Mouse (Mus musculus): Measurements from ENCODE around the gene Caprin2. TPM values are rescaled to one million over a fixed set of nuclear protein-coding genes. Genes with fewer than 3 reads are reported as not detected.
"Not testable (repeated sequence)": the region's sequence is repeated elsewhere in the genome, so short reads cannot be mapped to it uniquely, and the experiment has no call there.

Gene Caprin2
- polyA plus RNA-seq, 1 experiment from 2014 or later, result 15.8 TPM

DNA sequence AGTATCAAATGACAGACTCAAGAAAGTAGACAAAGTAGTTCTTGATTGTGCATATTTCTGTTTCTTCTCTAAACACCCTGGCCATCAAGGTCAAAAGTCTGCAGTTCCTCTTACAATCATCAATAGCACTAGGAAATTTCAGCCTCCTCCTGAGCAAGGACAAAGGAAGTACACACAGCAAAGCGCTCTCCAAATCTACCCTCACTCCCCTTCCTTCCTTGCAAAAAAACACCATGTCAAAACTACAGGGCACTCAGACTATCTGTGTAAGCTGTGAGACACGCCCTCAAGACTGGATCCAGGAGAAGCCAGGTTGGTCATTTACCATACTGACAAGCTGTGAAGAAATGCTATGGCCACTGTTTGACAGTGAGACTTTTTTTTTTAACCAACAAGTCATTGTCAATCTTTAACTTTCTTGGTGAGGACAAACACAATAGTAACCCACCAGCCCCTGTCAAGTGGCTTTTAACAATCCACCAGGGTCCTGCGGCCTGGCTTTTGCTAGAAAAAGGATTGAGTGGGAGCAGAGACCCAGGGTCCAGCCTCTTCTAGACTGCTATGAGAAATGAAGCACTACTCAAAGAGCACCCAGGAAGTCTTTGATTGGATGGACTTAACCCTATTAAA, 39.0 kb upstream of the Caprin2 start:
- Histone ChIP-seq H3K27me3 (ENCODE audit: control insufficient read depth, insufficient read depth, low read length) (no peaks in the 10 kb centered on the region), H3K4me1 (replicated peaks; ENCODE audit: control insufficient read depth, insufficient read depth, low read length) (no peaks in the 10 kb centered on the region), H3K9ac (ENCODE audit: low read length) (no peak overlapping the region), H3K4me2 (ENCODE audit: low read depth, low read length, severe bottlenecking) (no peak overlapping the region), H3K9me3 (ENCODE audit: control insufficient read depth, low read length) (no peaks in the 10 kb centered on the region), H3K4me3 (ENCODE audit: low read depth, low read length) (no peak overlapping the region), H3K36me3 (ENCODE audit: control insufficient read depth, insufficient read depth, low read length) (peaks cover 10% of the 10 kb centered on the region), H3K27ac (ENCODE audit: low read depth, low read length) (no peak overlapping the region)
- no peak for DNase-seq (ENCODE audit: low spot score)
- ATAC-seq (replicated peaks; ENCODE audit: low FRiP score), result no peak
- 73% methylated on average over 3 of the region's 3 CpGs for WGBS

DNA sequence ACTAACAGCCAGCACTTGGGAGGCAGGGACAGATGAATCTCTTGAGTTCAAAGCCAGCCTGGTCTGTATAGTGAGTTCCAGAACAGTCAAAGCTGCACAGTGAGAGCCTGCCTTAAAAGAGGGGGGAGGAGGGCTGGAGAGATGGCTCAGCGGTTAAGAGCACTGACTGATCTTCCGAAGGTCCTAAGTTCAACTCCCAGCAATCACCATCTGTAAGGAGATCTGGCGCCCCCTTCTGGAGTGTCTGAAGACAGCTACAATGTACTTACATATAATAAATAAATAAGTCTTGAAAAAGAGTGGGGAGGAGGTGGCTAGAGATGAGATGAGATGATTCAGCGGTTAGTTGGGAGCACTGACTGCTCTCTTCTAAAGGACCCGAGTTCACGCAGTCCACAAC, 35.2 kb upstream of the Caprin2 start:
- H3K36me3 ChIP-seq (ENCODE audit: control insufficient read depth, insufficient read depth, low read length), result peaks cover 25% of the 10 kb centered on the region
- H3K9ac ChIP-seq (ENCODE audit: low read length), result no peak overlapping the region
- no peaks in the 10 kb centered on the region for H3K4me1 ChIP-seq (replicated peaks; ENCODE audit: control insufficient read depth, insufficient read depth, low read length)
- no peaks in the 10 kb centered on the region for H3K9me3 ChIP-seq (ENCODE audit: control insufficient read depth, low read length)
- H3K4me2 ChIP-seq (ENCODE audit: low read depth, low read length, severe bottlenecking), result no peak overlapping the region
- no peaks in the 10 kb centered on the region for H3K27me3 ChIP-seq (ENCODE audit: control insufficient read depth, insufficient read depth, low read length)
- H3K4me3 ChIP-seq (ENCODE audit: low read depth, low read length), result no peak overlapping the region
- ATAC-seq (replicated peaks; ENCODE audit: low FRiP score) (no peak), DNase-seq (ENCODE audit: low spot score) (peak; percentile 73)
- 85% methylated on average over 6 of the region's 6 CpGs for WGBS
- no peak overlapping the region for H3K27ac ChIP-seq (ENCODE audit: low read depth, low read length)

DNA sequence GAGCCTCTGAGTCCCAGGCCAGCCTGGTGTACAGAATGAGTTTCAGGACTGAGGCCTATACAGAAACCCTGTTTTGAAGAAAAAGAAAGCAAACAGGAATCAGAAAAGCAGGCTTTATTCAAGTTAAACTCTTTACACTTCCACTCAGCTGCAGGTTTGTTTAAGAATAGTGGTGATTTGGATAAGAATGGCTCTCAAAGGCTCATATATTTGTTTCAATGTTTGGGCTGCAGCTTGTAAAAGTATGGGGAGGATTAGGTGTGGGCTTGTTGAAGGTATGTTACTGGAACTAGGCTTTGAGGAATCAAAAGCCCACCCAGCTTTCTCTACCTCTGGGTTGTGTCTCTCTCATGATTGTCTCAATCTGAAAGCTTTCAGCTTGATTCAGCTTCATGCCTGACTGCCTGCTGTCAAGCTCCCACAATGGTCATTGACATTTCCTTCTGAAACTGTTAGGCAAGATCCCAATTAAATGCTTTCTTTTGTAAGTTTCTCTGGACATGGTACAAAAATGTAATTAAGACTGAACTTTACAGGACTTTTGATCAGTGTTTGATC, 22.9 kb upstream of the Caprin2 start:
- Histone ChIP-seq H3K9ac (ENCODE audit: low read length) (no peak overlapping the region), H3K4me2 (ENCODE audit: low read depth, low read length, severe bottlenecking) (no peak overlapping the region), H3K4me1 (replicated peaks; ENCODE audit: control insufficient read depth, insufficient read depth, low read length) (peaks cover 2% of the 10 kb centered on the region; the same call in 1 of the 2 replicates), H3K27me3 (ENCODE audit: control insufficient read depth, insufficient read depth, low read length) (no peaks in the 10 kb centered on the region), H3K4me3 (ENCODE audit: low read depth, low read length) (no peak overlapping the region), H3K9me3 (ENCODE audit: control insufficient read depth, low read length) (no peaks in the 10 kb centered on the region), H3K36me3 (ENCODE audit: control insufficient read depth, insufficient read depth, low read length) (no peaks in the 10 kb centered on the region; the same call in 1 of the 2 replicates), H3K27ac (ENCODE audit: low read depth, low read length) (peak overlapping the region; percentile 43)
- ATAC-seq (replicated peaks; ENCODE audit: low FRiP score) (peak; percentile 50), DNase-seq (ENCODE audit: low spot score) (no peak)

DNA sequence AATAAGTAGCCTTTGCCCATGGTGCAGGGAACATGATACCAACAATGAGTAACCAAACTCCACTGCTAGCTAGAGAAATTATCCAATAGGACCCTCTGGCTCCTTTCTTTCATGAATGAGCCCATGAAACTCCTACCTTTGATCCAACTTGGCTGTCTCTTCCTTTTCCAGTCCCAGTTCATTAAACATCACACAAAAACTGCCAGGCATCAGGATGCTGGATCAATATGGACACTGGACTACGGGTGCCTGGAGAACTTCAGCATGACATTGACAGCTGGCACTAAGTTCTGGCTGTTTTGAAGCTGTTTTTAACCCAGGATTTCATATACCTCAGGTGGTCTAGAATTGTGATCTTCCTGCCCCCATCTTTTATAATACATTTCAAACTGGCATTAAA, 21.6 kb upstream of the Caprin2 start:
- H3K4me3 ChIP-seq (ENCODE audit: low read depth, low read length), result no peak overlapping the region
- H3K27ac ChIP-seq (ENCODE audit: low read depth, low read length), result no peak overlapping the region
- H3K36me3 ChIP-seq (ENCODE audit: control insufficient read depth, insufficient read depth, low read length), result no peaks in the 10 kb centered on the region; the same call in 1 of the 2 replicates
- H3K4me1 ChIP-seq (replicated peaks; ENCODE audit: control insufficient read depth, insufficient read depth, low read length), result peaks cover 2% of the 10 kb centered on the region; the same call in 1 of the 2 replicates
- no peaks in the 10 kb centered on the region for H3K27me3 ChIP-seq (ENCODE audit: control insufficient read depth, insufficient read depth, low read length)
- no peak for DNase-seq (ENCODE audit: low spot score)
- no peak for ATAC-seq (replicated peaks; ENCODE audit: low FRiP score)
- H3K9ac ChIP-seq (ENCODE audit: low read length), result no peak overlapping the region
- WGBS, result 86% methylated on average over 1 of the region's 1 CpGs
- H3K9me3 ChIP-seq (ENCODE audit: control insufficient read depth, low read length), result no peaks in the 10 kb centered on the region
- H3K4me2 ChIP-seq (ENCODE audit: low read depth, low read length, severe bottlenecking), result no peak overlapping the region

DNA sequence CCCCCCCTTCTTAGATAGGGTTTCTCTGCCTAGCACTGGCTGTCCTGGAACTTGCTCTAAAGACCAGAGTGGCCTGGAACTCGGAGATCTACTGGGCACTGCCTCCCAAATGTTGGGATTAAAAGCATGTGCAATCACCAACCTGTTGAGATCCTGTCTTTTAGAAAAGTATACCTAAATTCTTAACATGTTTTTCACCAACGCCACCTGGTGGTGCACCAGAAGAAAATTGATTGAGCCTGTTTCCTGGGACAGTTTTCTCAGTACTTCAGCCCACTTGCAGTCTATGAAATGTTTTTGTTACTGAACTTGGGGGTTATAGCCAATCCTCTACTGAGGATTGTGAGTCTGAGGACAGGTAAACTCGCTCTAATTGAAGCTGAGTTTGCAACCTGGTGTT, 20.8 kb upstream of the Caprin2 start:
- Histone ChIP-seq H3K36me3 (ENCODE audit: control insufficient read depth, insufficient read depth, low read length) (no peaks in the 10 kb centered on the region; the same call in 1 of the 2 replicates), H3K4me1 (replicated peaks; ENCODE audit: control insufficient read depth, insufficient read depth, low read length) (peaks cover 2% of the 10 kb centered on the region; the same call in 1 of the 2 replicates), H3K9ac (ENCODE audit: low read length) (no peak overlapping the region), H3K4me3 (ENCODE audit: low read depth, low read length) (no peak overlapping the region), H3K27me3 (ENCODE audit: control insufficient read depth, insufficient read depth, low read length) (no peaks in the 10 kb centered on the region), H3K27ac (ENCODE audit: low read depth, low read length) (no peak overlapping the region), H3K9me3 (ENCODE audit: control insufficient read depth, low read length) (no peaks in the 10 kb centered on the region), H3K4me2 (ENCODE audit: low read depth, low read length, severe bottlenecking) (no peak overlapping the region)
- WGBS, result 25% methylated on average over 3 of the region's 3 CpGs
- DNase-seq (ENCODE audit: low spot score), result peak; percentile 59
- ATAC-seq (replicated peaks; ENCODE audit: low FRiP score), result no peak

DNA sequence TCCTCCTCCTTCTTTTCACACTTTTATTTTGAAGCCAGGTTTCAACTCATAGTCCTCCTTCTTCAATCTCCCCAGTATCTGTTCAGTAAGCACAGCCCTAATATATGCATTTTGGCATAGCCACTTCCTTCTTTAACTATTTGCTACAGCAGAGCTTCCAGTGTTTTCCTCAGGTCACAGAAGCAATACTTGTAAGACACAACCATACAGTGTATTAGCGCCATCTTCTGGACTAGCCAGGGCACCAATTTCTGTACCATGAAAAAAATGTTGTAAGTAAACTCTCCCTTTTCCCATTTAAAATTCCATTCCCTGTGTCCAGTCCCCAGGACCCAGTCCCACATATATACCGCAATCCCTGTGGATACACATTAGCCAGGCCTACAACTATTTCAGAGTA, 17.9 kb upstream of the Caprin2 start:
- 0 out of 2 replicates have a peak, but pooled peaks have one; percentile 8 for ATAC-seq (replicated peaks; ENCODE audit: low FRiP score)
- no peaks in the 10 kb centered on the region for H3K36me3 ChIP-seq (ENCODE audit: control insufficient read depth, insufficient read depth, low read length)
- H3K9ac ChIP-seq (ENCODE audit: low read length), result no peak overlapping the region
- WGBS, result 13% methylated on average over 2 of the region's 2 CpGs
- peaks cover 2% of the 10 kb centered on the region; the same call in 1 of the 2 replicates for H3K4me1 ChIP-seq (replicated peaks; ENCODE audit: control insufficient read depth, insufficient read depth, low read length)
- no peak overlapping the region for H3K4me2 ChIP-seq (ENCODE audit: low read depth, low read length, severe bottlenecking)
- H3K27me3 ChIP-seq (ENCODE audit: control insufficient read depth, insufficient read depth, low read length), result no peaks in the 10 kb centered on the region
- no peak overlapping the region for H3K4me3 ChIP-seq (ENCODE audit: low read depth, low read length)
- H3K9me3 ChIP-seq (ENCODE audit: control insufficient read depth, low read length), result no peaks in the 10 kb centered on the region
- H3K27ac ChIP-seq (ENCODE audit: low read depth, low read length), result no peak overlapping the region
- DNase-seq (ENCODE audit: low spot score), result peak; percentile 60

DNA sequence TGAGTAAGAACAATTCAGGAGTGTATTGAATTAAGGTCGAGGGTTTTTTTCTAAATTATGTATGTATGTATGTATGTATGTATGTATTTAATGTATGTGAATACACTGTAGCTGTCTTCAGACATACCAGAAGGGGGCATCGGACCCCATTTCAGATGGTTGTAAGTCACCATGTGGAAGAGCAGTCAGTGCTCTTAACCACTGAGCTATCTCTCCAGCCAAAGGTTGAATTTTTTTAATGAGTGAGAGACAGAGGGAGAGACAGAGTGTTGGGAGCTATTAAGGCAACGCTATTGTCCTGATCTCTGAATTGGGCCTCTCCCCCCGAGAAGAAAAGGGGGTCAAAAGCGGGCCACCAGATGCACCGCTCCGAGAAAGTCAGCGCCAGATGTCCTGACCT, 15.9 kb upstream of the Caprin2 start:
- not testable (repeated sequence) for H3K9me3 ChIP-seq (ENCODE audit: control insufficient read depth, low read length); H3K4me1 ChIP-seq (replicated peaks; ENCODE audit: control insufficient read depth, insufficient read depth, low read length); ATAC-seq (replicated peaks; ENCODE audit: low FRiP score); H3K4me2 ChIP-seq (ENCODE audit: low read depth, low read length, severe bottlenecking); DNase-seq (ENCODE audit: low spot score); H3K9ac ChIP-seq (ENCODE audit: low read length); H3K27ac ChIP-seq (ENCODE audit: low read depth, low read length); H3K36me3 ChIP-seq (ENCODE audit: control insufficient read depth, insufficient read depth, low read length); H3K27me3 ChIP-seq (ENCODE audit: control insufficient read depth, insufficient read depth, low read length); H3K4me3 ChIP-seq (ENCODE audit: low read depth, low read length)
- 77% methylated on average over 8 of the region's 8 CpGs for WGBS

DNA sequence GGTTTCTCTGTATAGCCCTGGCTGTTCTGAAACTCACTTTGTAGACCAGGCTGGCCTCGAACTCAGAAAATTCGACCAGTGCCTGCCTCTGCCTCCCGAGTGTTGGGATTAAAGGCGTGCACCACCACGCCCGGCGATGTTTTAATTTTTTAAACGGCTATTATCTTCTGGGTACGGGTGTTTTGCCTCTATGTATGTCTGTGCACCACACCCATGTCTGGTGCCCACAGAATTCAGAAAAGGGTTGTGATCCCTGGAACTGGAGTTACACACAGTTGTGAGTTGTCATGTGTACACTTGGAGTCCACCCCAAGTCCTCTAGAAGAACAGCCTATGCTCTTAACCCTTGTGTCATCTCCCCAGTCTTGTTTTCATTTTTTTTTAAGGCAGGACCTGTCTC, 10.9 kb upstream of the Caprin2 start:
- H3K4me3 ChIP-seq (ENCODE audit: low read depth, low read length), result no peak overlapping the region
- no peak for ATAC-seq (replicated peaks; ENCODE audit: low FRiP score)
- no peaks in the 10 kb centered on the region for H3K27me3 ChIP-seq (ENCODE audit: control insufficient read depth, insufficient read depth, low read length)
- WGBS, result 91% methylated on average over 9 of the region's 9 CpGs
- no peak overlapping the region for H3K4me2 ChIP-seq (ENCODE audit: low read depth, low read length, severe bottlenecking)
- H3K36me3 ChIP-seq (ENCODE audit: control insufficient read depth, insufficient read depth, low read length), result no peaks in the 10 kb centered on the region
- H3K4me1 ChIP-seq (replicated peaks; ENCODE audit: control insufficient read depth, insufficient read depth, low read length), result no peaks in the 10 kb centered on the region
- DNase-seq (ENCODE audit: low spot score), result no peak
- no peaks in the 10 kb centered on the region for H3K9me3 ChIP-seq (ENCODE audit: control insufficient read depth, low read length)
- no peak overlapping the region for H3K9ac ChIP-seq (ENCODE audit: low read length)
- no peak overlapping the region for H3K27ac ChIP-seq (ENCODE audit: low read depth, low read length)

DNA sequence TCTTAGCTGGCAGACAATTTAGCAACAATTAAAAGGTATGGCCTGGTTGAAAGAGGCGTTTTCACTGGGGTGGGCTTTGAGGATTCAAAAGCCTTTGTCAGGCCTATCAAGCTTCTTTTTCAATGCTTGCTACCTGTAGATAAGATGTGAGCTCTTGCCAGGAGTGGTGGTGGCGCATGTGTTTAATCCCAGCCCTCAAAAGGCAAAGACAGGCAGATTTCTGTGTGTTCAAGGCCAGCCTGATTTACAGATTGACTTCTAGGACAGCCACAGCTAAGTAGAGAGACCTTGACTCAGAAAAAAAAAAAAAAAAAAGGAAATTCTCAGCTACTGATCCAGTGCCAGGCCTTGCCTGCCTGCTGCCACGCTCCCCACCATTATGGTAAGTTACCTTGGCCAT, 6.7 kb upstream of the Caprin2 start:
- Histone ChIP-seq H3K9me3 (ENCODE audit: control insufficient read depth, low read length) (no peaks in the 10 kb centered on the region), H3K9ac (ENCODE audit: low read length) (no peak overlapping the region), H3K4me2 (ENCODE audit: low read depth, low read length, severe bottlenecking) (no peak overlapping the region), H3K4me3 (ENCODE audit: low read depth, low read length) (no peak overlapping the region), H3K4me1 (replicated peaks; ENCODE audit: control insufficient read depth, insufficient read depth, low read length) (no peaks in the 10 kb centered on the region), H3K27ac (ENCODE audit: low read depth, low read length) (no peak overlapping the region), H3K27me3 (ENCODE audit: control insufficient read depth, insufficient read depth, low read length) (no peaks in the 10 kb centered on the region), H3K36me3 (ENCODE audit: control insufficient read depth, insufficient read depth, low read length) (no peaks in the 10 kb centered on the region)
- 71% methylated on average over 3 of the region's 3 CpGs for WGBS
- DNase-seq (ENCODE audit: low spot score) (no peak), ATAC-seq (replicated peaks; ENCODE audit: low FRiP score) (no peak)

Data from forebrain, embryonic 11.5 days (tissue).